Mouse (Mus musculus) neural tube, embryonic 13.5 days (tissue): ENCODE results near the gene Smyd2. TPM values are rescaled to one million over a fixed set of nuclear protein-coding genes. Genes with fewer than 3 reads are reported as not detected.

ENCODE experiments used
- ATAC-seq: fragments of 200-750 bp; cut with Nextera tagmentation; 2 replicates; pipeline ENCODE4 v1.8.0; 2017; ENCODE audit warnings: low read depth, mild to moderate bottlenecking, moderate TSS enrichment, moderate library complexity
- H3K27ac ChIP-seq: fragments of 300-500 bp; sonication (generic); replicated peaks from 2 replicates; pipeline ENCODE4 v1.5.1; 2015; ENCODE audit warnings: moderate library complexity, mild to moderate bottlenecking, inconsistent platforms
- H3K27me3 ChIP-seq: fragments of 300-500 bp; sonication (generic); 2 replicates; pipeline ENCODE4 v1.6.1; 2015; ENCODE audit warnings: mild to moderate bottlenecking, inconsistent platforms
- H3K36me3 ChIP-seq: fragments of 300-500 bp; sonication (generic); 2 replicates; pipeline ENCODE4 v1.6.1; 2015; ENCODE audit warnings: mild to moderate bottlenecking, inconsistent platforms
- H3K4me1 ChIP-seq: fragments of 300-500 bp; sonication (generic); replicated peaks from 2 replicates; pipeline ENCODE4 v1.6.1; 2015; ENCODE audit warnings: inconsistent platforms
- H3K4me2 ChIP-seq: fragments of 300-500 bp; sonication (generic); 2 replicates; pipeline ENCODE4 v1.6.1; 2015; ENCODE audit warnings: inconsistent platforms, mild to moderate bottlenecking, moderate library complexity
- H3K4me3 ChIP-seq: fragments of 300-500 bp; sonication (generic); 2 replicates; pipeline ENCODE4 v1.5.1; 2015; ENCODE audit warnings: mild to moderate bottlenecking, inconsistent platforms
- H3K9ac ChIP-seq: fragments of 300-500 bp; sonication (generic); 2 replicates; pipeline ENCODE4 v1.6.1; 2015; ENCODE audit warnings: moderate library complexity, mild to moderate bottlenecking, inconsistent platforms
- H3K9me3 ChIP-seq: fragments of 300-500 bp; sonication (generic); 2 replicates; pipeline ENCODE4 v1.6.1; 2016; ENCODE audit warnings: inconsistent platforms
- WGBS: fragments of 180-500 bp; shearing (Covaris S2); methylation state at CpG from one replicate; pipeline ENCODE4 v1.1.7; 2015; 5-methylcytosine and 5-hydroxymethylcytosine counted together
- polyA plus RNA-seq: library from polyadenylated mRNA; unstranded; fragments of >200 nt; fragmentation: Nextera tagmentation; extraction: Ambion mirVana; gene quantifications from 2 replicates; pipeline ENCODE4 v1.2.1, GENCODE M21; 2015

Gene Smyd2
- polyA plus RNA-seq, 1 experiment from 2014 or later: 58.6 TPM

GRCm38 (mm10) chr1:189913093-189913760, 8.9 kb downstream of the Smyd2 start:
- Histone ChIP-seq H3K27me3 (no peaks in the 10 kb centered on the region), H3K4me1 (peaks cover 24% of the 10 kb centered on the region), H3K4me3 (no peak overlapping the region), H3K9ac (no peak overlapping the region), H3K36me3 (no peaks in the 10 kb centered on the region), H3K4me2 (no peak overlapping the region), H3K9me3 (no peaks in the 10 kb centered on the region), H3K27ac (no peak overlapping the region)
- no peak for ATAC-seq
- WGBS: 88% methylated on average over 21 of the region's 21 CpGs

- no peak overlapping the region for H3K4me2 ChIP-seq
- H3K9ac ChIP-seq: no peak overlapping the region
- no peak overlapping the region for H3K4me3 ChIP-seq
- H3K36me3 ChIP-seq: no peaks in the 10 kb centered on the region
- no peaks in the 10 kb centered on the region for H3K9me3 ChIP-seq
- no peak overlapping the region for H3K27ac ChIP-seq
- WGBS: 69% methylated on average over 13 of the region's 13 CpGs
- H3K27me3 ChIP-seq: no peaks in the 10 kb centered on the region
- ATAC-seq: no peak
- peaks cover 18% of the 10 kb centered on the region for H3K4me1 ChIP-seq
Measured at GRCm38 (mm10) chr1:189910685-189911345, 11.3 kb downstream of the Smyd2 start.

- no peaks in the 10 kb centered on the region for H3K9me3 ChIP-seq
Measured at GRCm38 (mm10) chr1:189903169-189903568, 19.0 kb downstream of the Smyd2 start.

GRCm38 (mm10) chr1:189902413-189902812, 19.8 kb downstream of the Smyd2 start:
- H3K4me3 ChIP-seq: no peak overlapping the region
- H3K4me2 ChIP-seq: no peak overlapping the region
- H3K27ac ChIP-seq: no peak overlapping the region
- 0 out of 2 replicates have a peak, but pooled peaks cover 6% of the 10 kb centered on the region for H3K36me3 ChIP-seq
- ATAC-seq: no peak
- no peak overlapping the region for H3K9ac ChIP-seq
- H3K4me1 ChIP-seq: peaks cover 7% of the 10 kb centered on the region; the same call in 1 of the 2 replicates
- no peaks in the 10 kb centered on the region for H3K27me3 ChIP-seq
- H3K9me3 ChIP-seq: no peaks in the 10 kb centered on the region
- WGBS: 64% methylated on average over 9 of the region's 9 CpGs

More at GRCm38 (mm10) chr1:189903169-189903568, 19.0 kb downstream of the Smyd2 start:
- Histone ChIP-seq H3K4me3 (no peak overlapping the region), H3K4me1 (peaks cover 7% of the 10 kb centered on the region; the same call in 1 of the 2 replicates), H3K36me3 (0 out of 2 replicates have a peak, but pooled peaks cover 6% of the 10 kb centered on the region), H3K9ac (no peak overlapping the region), H3K4me2 (no peak overlapping the region), H3K27ac (no peak overlapping the region), H3K27me3 (no peaks in the 10 kb centered on the region)
- ATAC-seq: no peak
- 61% methylated on average over 11 of the region's 11 CpGs for WGBS

- Histone ChIP-seq H3K4me1 (peaks cover 7% of the 10 kb centered on the region; the same call in 1 of the 2 replicates), H3K27me3 (no peaks in the 10 kb centered on the region), H3K4me2 (no peak overlapping the region), H3K9me3 (no peaks in the 10 kb centered on the region), H3K27ac (no peak overlapping the region), H3K36me3 (peaks cover 20% of the 10 kb centered on the region), H3K9ac (no peak overlapping the region), H3K4me3 (no peak overlapping the region)
- 90% methylated on average over 6 of the region's 6 CpGs for WGBS
- ATAC-seq: no peak
Measured at GRCm38 (mm10) chr1:189899526-189899925, 22.6 kb downstream of the Smyd2 start.

- peaks cover 24% of the 10 kb centered on the region for H3K36me3 ChIP-seq
- no peaks in the 10 kb centered on the region for H3K27me3 ChIP-seq
- H3K4me2 ChIP-seq: no peak overlapping the region
- WGBS: 94% methylated on average over 13 of the region's 13 CpGs
- no peaks in the 10 kb centered on the region for H3K9me3 ChIP-seq
- no peak overlapping the region for H3K9ac ChIP-seq
- H3K4me3 ChIP-seq: no peak overlapping the region
- H3K4me1 ChIP-seq: peaks cover 7% of the 10 kb centered on the region; the same call in 1 of the 2 replicates
- no peak overlapping the region for H3K27ac ChIP-seq
- ATAC-seq: no peak
Measured at GRCm38 (mm10) chr1:189898708-189899107, 23.5 kb downstream of the Smyd2 start.

- H3K27ac ChIP-seq: no peak overlapping the region
- no peak overlapping the region for H3K9ac ChIP-seq
- H3K36me3 ChIP-seq: peaks cover 33% of the 10 kb centered on the region
- H3K4me2 ChIP-seq: no peak overlapping the region
- WGBS: 50% methylated on average over 9 of the region's 9 CpGs
- H3K9me3 ChIP-seq: no peaks in the 10 kb centered on the region
- H3K4me3 ChIP-seq: no peak overlapping the region
- H3K4me1 ChIP-seq: peaks cover 7% of the 10 kb centered on the region; the same call in 1 of the 2 replicates
- no peak for ATAC-seq
- no peaks in the 10 kb centered on the region for H3K27me3 ChIP-seq
Measured at GRCm38 (mm10) chr1:189897861-189898260, 24.3 kb downstream of the Smyd2 start.

GRCm38 (mm10) chr1:189894191-189894590, 28.0 kb downstream of the Smyd2 start:
- ATAC-seq: no peak
- H3K27ac ChIP-seq: 0 out of 2 replicates have a peak overlapping the region, but pooled peaks have one; percentile 46
- 70% methylated on average over 9 of the region's 9 CpGs for WGBS

GRCm38 (mm10) chr1:189888749-189889148, 33.4 kb downstream of the Smyd2 start:
- H3K4me2 ChIP-seq: no peak overlapping the region
- H3K9me3 ChIP-seq: no peaks in the 10 kb centered on the region
- no peak overlapping the region for H3K4me3 ChIP-seq
- no peak for ATAC-seq
- no peak overlapping the region for H3K9ac ChIP-seq
- peaks cover 5% of the 10 kb centered on the region; the same call in 1 of the 2 replicates for H3K4me1 ChIP-seq
- WGBS: 80% methylated on average over 10 of the region's 10 CpGs
- peaks cover 14% of the 10 kb centered on the region; the same call in 1 of the 2 replicates for H3K36me3 ChIP-seq
- H3K27ac ChIP-seq: no peak overlapping the region
- no peaks in the 10 kb centered on the region for H3K27me3 ChIP-seq

More at GRCm38 (mm10) chr1:189894191-189894590, 28.0 kb downstream of the Smyd2 start:
- peaks cover 31% of the 10 kb centered on the region for H3K36me3 ChIP-seq
- H3K9ac ChIP-seq: no peak overlapping the region
- H3K4me2 ChIP-seq: no peak overlapping the region
- no peaks in the 10 kb centered on the region for H3K4me1 ChIP-seq
- no peak overlapping the region for H3K4me3 ChIP-seq
- H3K27me3 ChIP-seq: no peaks in the 10 kb centered on the region
- H3K9me3 ChIP-seq: no peaks in the 10 kb centered on the region

GRCm38 (mm10) chr1:189887518-189887917, 34.6 kb downstream of the Smyd2 start:
- WGBS: 36% methylated on average over 7 of the region's 7 CpGs
- Histone ChIP-seq H3K4me1 (peaks cover 5% of the 10 kb centered on the region; the same call in 1 of the 2 replicates), H3K9ac (no peak overlapping the region), H3K9me3 (no peaks in the 10 kb centered on the region), H3K36me3 (0 out of 2 replicates have a peak, but pooled peaks cover 1% of the 10 kb centered on the region), H3K4me2 (no peak overlapping the region), H3K4me3 (no peak overlapping the region), H3K27me3 (no peaks in the 10 kb centered on the region), H3K27ac (no peak overlapping the region)
- ATAC-seq: peak; percentile 78; the same call in 1 of the 2 replicates

- Histone ChIP-seq H3K4me3 (no peak overlapping the region), H3K4me2 (no peak overlapping the region), H3K27me3 (no peaks in the 10 kb centered on the region), H3K27ac (no peak overlapping the region), H3K9ac (no peak overlapping the region), H3K36me3 (no peaks in the 10 kb centered on the region), H3K9me3 (no peaks in the 10 kb centered on the region), H3K4me1 (peaks cover 5% of the 10 kb centered on the region; the same call in 1 of the 2 replicates)
- WGBS: 87% methylated on average over 6 of the region's 6 CpGs
- no peak for ATAC-seq
Measured at GRCm38 (mm10) chr1:189885975-189886374, 36.2 kb downstream of the Smyd2 start.

GRCm38 (mm10) chr1:189884951-189885350, 37.2 kb downstream of the Smyd2 start:
- WGBS: 51% methylated on average over 13 of the region's 13 CpGs
- no peaks in the 10 kb centered on the region for H3K36me3 ChIP-seq
- no peak overlapping the region for H3K4me2 ChIP-seq
- no peak overlapping the region for H3K9ac ChIP-seq
- no peak overlapping the region for H3K4me3 ChIP-seq
- no peaks in the 10 kb centered on the region for H3K27me3 ChIP-seq
- ATAC-seq: no peak
- H3K27ac ChIP-seq: no peak overlapping the region
- H3K9me3 ChIP-seq: no peaks in the 10 kb centered on the region
- H3K4me1 ChIP-seq: peaks cover 12% of the 10 kb centered on the region
